Mouse (Mus musculus): Measurements from ENCODE around the gene Kcnk6. TPM values are rescaled to one million over a fixed set of nuclear protein-coding genes. Genes with fewer than 3 reads are reported as not detected.

The Kcnk6 gene
- polyA plus RNA-seq (2012; ENCODE audit: insufficient read depth, insufficient read length, missing spikeins) = 32.3 and 39.1 TPM in 2 replicates

- TF ChIP-seq CTCF (IDR thresholded peaks at IDR 0.05; ENCODE audit: low read depth, low read length) = no peak
- TF ChIP-seq POLR2A (IDR thresholded peaks at IDR 0.05; ENCODE audit: borderline replicate concordance, low read depth, low read length) = no peak
- peaks cover 47% of the 10 kb centered on the region for H3K4me1 ChIP-seq (ENCODE audit: control insufficient read depth, insufficient read depth, low read length)
- H3K4me3 ChIP-seq (ENCODE audit: insufficient read depth, low read length) = peak within 1 kb of the TSS; percentile 82
- peak within 1 kb of the TSS; percentile 49 for H3K27ac ChIP-seq (ENCODE audit: insufficient read depth, low read depth, low read length)
Observed at GRCm38 (mm10) chr7:29232247-29233013, at the start of gene Kcnk6. TSS of gene Kcnk6 (minus strand) at chr7:29232515.

DNA sequence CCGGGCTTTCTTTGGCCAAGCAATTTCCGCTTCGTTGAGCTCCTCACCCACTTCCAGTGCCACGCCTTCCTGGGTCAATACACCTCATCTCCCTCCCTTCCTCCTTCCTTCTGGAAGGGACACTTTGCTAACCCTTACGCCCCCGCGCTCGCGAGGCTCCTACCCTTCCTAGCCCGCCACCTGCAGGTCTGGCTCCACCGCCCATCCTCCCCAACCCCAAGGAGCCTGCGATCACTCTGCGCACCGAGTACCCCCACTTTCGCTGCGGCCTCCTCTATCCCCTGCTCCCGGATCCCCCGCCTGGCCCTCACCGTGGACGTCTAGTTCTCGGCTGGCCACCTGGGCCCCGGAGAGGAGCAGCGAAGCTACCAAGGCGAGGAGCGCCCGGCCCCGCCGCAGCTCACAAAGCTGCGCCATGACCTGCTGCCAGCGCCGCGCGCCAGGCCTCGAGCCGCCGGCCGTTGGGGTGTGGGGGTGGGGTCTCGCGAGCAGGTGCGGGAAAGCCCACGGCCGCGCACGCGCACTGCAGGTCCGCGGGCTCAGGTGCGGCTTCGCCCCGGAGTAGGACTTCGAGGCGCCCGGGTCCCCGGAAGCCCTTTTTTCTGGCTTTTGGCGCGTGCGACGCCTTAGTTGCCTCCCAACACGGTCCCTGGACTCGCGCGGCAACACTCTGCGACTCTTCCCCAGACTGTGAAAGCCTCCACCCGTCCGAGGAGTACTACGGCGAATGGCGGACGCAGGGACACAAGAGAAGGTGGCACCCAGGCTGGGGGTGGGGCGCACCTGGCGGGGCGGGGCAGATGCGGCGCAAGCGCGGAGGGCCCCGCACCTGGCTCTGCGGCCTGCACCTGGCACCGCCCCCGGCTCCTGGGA is 49.1 kb upstream of the Kcnk6 start, which contains the start of gene Spint2:
Gene Spint2, minus strand, starts transcription at position 712 of the 873 bp plus-strand sequence.
- Histone ChIP-seq H3K27ac (ENCODE audit: insufficient read depth, low read depth, low read length) (no peak within 1 kb of the TSS), H3K4me3 (ENCODE audit: insufficient read depth, low read length) (peak within 1 kb of the TSS; percentile 51)
- TF ChIP-seq POLR2A (IDR thresholded peaks at IDR 0.05; ENCODE audit: borderline replicate concordance, low read depth, low read length) (no peak), CTCF (IDR thresholded peaks at IDR 0.05; ENCODE audit: low read depth, low read length) (no peak)

GRCm38 (mm10) chr7:29280801-29281200 is 48.5 kb upstream of the Kcnk6 start:
- Histone ChIP-seq H3K4me1 (ENCODE audit: control insufficient read depth, insufficient read depth, low read length) (peaks cover 6% of the 10 kb centered on the region), H3K4me3 (ENCODE audit: insufficient read depth, low read length) (no peak overlapping the region), H3K27ac (ENCODE audit: insufficient read depth, low read depth, low read length) (no peak overlapping the region)
- TF ChIP-seq CTCF (IDR thresholded peaks at IDR 0.05; ENCODE audit: low read depth, low read length) (no peak), POLR2A (IDR thresholded peaks at IDR 0.05; ENCODE audit: borderline replicate concordance, low read depth, low read length) (no peak)

More for the DNA sequence above, 49.1 kb upstream of the Kcnk6 start, which contains the start of gene Spint2:
- peaks cover 5% of the 10 kb centered on the region for H3K4me1 ChIP-seq (ENCODE audit: control insufficient read depth, insufficient read depth, low read length)

GRCm38 (mm10) chr7:29279924-29280323 is 47.6 kb upstream of the Kcnk6 start:
- TF ChIP-seq CTCF (IDR thresholded peaks at IDR 0.05; ENCODE audit: low read depth, low read length) (no peak), POLR2A (IDR thresholded peaks at IDR 0.05; ENCODE audit: borderline replicate concordance, low read depth, low read length) (no peak)
- peaks cover 6% of the 10 kb centered on the region for H3K4me1 ChIP-seq (ENCODE audit: control insufficient read depth, insufficient read depth, low read length)
- H3K4me3 ChIP-seq (ENCODE audit: insufficient read depth, low read length) = no peak overlapping the region
- H3K27ac ChIP-seq (ENCODE audit: insufficient read depth, low read depth, low read length) = no peak overlapping the region

DNA sequence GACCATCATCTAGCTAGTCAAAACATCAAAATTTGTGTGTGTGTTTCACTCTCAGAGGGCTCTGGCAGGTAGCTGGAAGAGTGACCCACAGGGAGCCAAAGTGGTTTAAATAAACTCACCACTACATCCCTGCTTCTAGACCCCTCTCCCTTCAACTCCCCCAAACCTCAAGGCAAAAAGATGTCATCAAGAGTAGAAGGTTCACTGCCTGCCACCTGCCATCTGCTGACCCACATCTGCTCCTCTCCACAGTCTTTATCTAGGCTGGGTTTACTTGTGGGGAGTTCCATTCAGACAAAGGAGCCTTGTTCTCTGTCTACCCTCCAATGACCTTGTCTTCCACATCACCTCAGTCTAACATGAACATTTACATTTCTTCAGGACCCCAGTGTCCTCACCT is 46.9 kb upstream of the Kcnk6 start:
- no peak overlapping the region for H3K27ac ChIP-seq (ENCODE audit: insufficient read depth, low read depth, low read length)
- no peak overlapping the region for H3K4me3 ChIP-seq (ENCODE audit: insufficient read depth, low read length)
- peaks cover 6% of the 10 kb centered on the region for H3K4me1 ChIP-seq (ENCODE audit: control insufficient read depth, insufficient read depth, low read length)
- TF ChIP-seq CTCF (IDR thresholded peaks at IDR 0.05; ENCODE audit: low read depth, low read length) (no peak), POLR2A (IDR thresholded peaks at IDR 0.05; ENCODE audit: borderline replicate concordance, low read depth, low read length) (no peak)

DNA sequence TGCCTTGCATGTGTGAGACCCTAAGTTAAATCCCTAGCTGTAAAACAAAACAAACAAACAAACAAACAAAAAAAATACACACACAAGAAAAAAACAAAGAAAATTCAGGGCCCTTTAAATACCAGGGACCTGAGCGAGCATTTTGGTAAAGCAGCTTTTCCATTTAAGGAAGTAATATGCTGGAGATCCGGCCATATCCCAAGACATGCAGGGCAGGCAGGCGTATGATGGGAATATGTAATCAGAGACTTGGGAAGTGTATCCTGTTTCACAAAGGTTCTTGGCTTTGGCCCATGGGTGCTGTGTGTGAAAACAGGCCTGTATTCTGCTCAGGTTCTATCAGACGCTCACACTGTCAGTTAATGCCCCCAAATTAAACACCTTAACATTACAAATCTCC is 45.2 kb upstream of the Kcnk6 start:
- Histone ChIP-seq H3K27ac (ENCODE audit: insufficient read depth, low read depth, low read length) (no peak overlapping the region), H3K4me1 (ENCODE audit: control insufficient read depth, insufficient read depth, low read length) (peaks cover 6% of the 10 kb centered on the region), H3K4me3 (ENCODE audit: insufficient read depth, low read length) (no peak overlapping the region)
- TF ChIP-seq CTCF (IDR thresholded peaks at IDR 0.05; ENCODE audit: low read depth, low read length) (no peak), POLR2A (IDR thresholded peaks at IDR 0.05; ENCODE audit: borderline replicate concordance, low read depth, low read length) (no peak)

- no peak overlapping the region for H3K4me3 ChIP-seq (ENCODE audit: insufficient read depth, low read length)
- H3K4me1 ChIP-seq (ENCODE audit: control insufficient read depth, insufficient read depth, low read length) = peaks cover 6% of the 10 kb centered on the region
- no peak for TF ChIP-seq POLR2A (IDR thresholded peaks at IDR 0.05; ENCODE audit: borderline replicate concordance, low read depth, low read length)
- TF ChIP-seq CTCF (IDR thresholded peaks at IDR 0.05; ENCODE audit: low read depth, low read length) = no peak
- no peak overlapping the region for H3K27ac ChIP-seq (ENCODE audit: insufficient read depth, low read depth, low read length)
Observed at GRCm38 (mm10) chr7:29276715-29277114, 44.4 kb upstream of the Kcnk6 start.

DNA sequence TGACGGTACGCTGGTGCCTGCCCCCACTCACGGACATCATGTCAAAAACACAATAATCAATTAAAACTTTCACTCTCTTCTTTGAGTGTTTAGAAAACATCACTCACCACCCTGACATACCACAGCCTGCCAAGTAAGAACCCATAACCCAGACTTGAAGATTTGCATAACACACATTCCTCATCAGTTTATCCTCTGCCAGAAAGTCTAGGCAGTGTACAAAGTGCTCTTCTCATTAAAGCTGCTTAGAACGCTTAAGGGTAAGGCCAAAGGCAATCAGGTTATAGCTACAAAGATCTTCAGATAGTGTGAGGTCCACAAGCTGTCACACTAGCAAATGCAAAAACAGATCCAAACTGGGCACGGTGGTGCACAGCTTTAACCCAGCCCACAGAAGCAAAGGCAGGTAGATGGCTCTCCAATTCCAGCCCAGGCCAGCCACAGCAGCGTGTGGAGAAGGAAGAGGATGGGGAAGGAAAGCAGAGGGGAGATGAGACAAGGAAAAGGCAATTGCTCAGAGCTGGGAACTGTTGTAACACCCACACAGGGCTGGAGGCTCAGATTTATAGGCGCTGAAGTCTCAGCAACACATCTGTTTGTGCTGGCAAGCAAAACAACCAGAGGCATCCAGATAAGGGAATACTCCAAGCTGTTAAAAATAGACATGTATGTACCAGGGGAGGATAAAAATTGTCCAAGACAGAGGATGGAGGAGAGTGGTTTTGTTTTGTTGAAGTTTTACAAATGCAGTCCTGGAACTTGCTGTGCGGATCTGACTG is 39.6 kb upstream of the Kcnk6 start:
- no peak for TF ChIP-seq CTCF (IDR thresholded peaks at IDR 0.05; ENCODE audit: low read depth, low read length)
- TF ChIP-seq POLR2A (IDR thresholded peaks at IDR 0.05; ENCODE audit: borderline replicate concordance, low read depth, low read length) = no peak
- no peak overlapping the region for H3K4me3 ChIP-seq (ENCODE audit: insufficient read depth, low read length)
- H3K4me1 ChIP-seq (ENCODE audit: control insufficient read depth, insufficient read depth, low read length) = peaks cover 4% of the 10 kb centered on the region
- no peak overlapping the region for H3K27ac ChIP-seq (ENCODE audit: insufficient read depth, low read depth, low read length)

DNA sequence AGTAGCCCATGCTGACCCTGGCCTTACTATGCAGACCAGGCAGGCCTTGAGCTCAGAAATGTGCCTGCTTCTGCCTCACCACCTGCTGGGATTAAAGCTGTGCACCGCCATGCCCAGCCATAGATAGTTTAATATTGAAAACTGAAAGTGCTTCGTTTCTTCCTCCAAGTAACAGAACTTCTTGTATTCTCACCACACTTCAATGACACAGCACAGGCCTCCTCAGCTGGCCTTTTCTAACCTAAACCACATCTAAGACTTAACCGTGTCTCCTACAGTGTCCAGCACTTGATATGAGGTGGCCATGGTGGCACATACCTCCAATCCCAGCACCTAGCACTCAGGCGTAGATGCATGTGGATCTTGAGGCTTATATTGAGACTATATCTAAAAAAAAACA is 38.1 kb upstream of the Kcnk6 start:
- H3K27ac ChIP-seq (ENCODE audit: insufficient read depth, low read depth, low read length) = no peak overlapping the region
- no peak for TF ChIP-seq POLR2A (IDR thresholded peaks at IDR 0.05; ENCODE audit: borderline replicate concordance, low read depth, low read length)
- TF ChIP-seq CTCF (IDR thresholded peaks at IDR 0.05; ENCODE audit: low read depth, low read length) = no peak
- no peaks in the 10 kb centered on the region for H3K4me1 ChIP-seq (ENCODE audit: control insufficient read depth, insufficient read depth, low read length)
- H3K4me3 ChIP-seq (ENCODE audit: insufficient read depth, low read length) = no peak overlapping the region
